Mouse (Mus musculus): ENCODE data around the gene Gm44805.

Gene Gm44805

GRCm38 (mm10) chr7:19628192-19628535 lies 53.1 kb downstream of the Gm44805 start:
- DNase-seq: no peak

- DNase-seq: no peak
Observed at GRCm38 (mm10) chr7:19627721-19628120, 53.5 kb downstream of the Gm44805 start.

- no peak for DNase-seq
Observed at GRCm38 (mm10) chr7:19623433-19623832, 57.8 kb downstream of the Gm44805 start.

- DNase-seq: no peak
Observed at GRCm38 (mm10) chr7:19622241-19622640, 59.0 kb downstream of the Gm44805 start.

Data from kidney, adult 18-20 months (tissue).